Mouse (Mus musculus) layer of hippocampus, postnatal 36 days (tissue): Measurements from ENCODE around the gene Pgls. TPM values are rescaled to one million over a fixed set of nuclear protein-coding genes. Genes with fewer than 3 reads are reported as not detected.
A peak's percentile ranks its signal among the peaks of the same experiment; 100 is the strongest.

Source experiments
- DNase-seq, 2 experiments: peaks; one replicate each; pipeline ENCODE4 v3.0.0; 2022
- total RNA-seq, 2 experiments: library from RNA; stranded (reverse); gene quantifications; 2 replicates each; pipeline ENCODE4 v1.2.3; 2021

Pgls gene
- total RNA-seq, 2 experiments from 2014 or later, result 31.0 to 35.8 TPM

DNA sequence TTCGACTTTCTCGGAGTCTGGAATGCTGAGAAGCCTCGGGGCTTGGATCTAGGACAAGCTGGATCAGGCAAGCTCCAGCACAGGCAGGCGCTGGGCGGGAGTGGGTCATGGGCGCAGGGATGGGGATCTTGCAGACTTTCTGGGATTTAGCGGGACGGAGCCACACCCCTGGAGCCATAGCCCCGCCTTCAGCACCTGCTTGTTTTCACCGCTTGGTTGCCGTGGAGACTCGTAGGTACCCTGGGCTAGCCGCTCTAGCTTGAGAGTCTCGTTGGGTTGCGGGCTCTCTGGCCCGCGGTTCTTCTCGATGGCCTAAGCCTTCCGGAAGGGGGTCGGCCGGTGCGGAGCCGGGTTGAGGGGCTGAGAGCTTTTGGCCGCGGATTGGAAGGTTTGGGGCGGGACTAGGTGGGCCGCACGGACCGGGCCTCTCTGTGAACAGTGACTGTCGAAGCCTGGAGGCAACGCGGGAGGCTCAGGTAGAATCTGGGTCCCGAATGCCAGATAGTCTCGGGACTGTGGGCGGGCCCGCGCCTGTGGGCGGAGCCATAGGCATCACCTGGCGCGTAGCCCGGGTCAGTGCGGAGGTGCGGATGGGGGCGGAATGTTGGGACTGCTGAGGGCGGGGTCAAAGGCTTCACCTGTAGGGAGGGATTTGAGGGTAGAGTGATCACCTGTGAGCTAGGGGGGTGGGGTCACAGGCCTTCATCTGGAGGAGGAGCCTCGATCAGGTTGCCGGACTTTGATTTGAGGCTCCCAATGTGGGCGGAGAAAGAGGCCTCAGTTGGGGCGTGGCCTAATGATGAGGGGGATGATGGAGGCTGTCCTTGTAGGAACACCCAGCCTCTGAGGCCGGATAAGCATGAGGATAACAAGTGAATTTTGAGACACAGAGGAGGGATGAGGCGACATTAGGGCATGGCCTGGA lies 22.3 kb upstream of the Pgls start:
- DNase-seq, result peak; percentile 76 to 81

DNA sequence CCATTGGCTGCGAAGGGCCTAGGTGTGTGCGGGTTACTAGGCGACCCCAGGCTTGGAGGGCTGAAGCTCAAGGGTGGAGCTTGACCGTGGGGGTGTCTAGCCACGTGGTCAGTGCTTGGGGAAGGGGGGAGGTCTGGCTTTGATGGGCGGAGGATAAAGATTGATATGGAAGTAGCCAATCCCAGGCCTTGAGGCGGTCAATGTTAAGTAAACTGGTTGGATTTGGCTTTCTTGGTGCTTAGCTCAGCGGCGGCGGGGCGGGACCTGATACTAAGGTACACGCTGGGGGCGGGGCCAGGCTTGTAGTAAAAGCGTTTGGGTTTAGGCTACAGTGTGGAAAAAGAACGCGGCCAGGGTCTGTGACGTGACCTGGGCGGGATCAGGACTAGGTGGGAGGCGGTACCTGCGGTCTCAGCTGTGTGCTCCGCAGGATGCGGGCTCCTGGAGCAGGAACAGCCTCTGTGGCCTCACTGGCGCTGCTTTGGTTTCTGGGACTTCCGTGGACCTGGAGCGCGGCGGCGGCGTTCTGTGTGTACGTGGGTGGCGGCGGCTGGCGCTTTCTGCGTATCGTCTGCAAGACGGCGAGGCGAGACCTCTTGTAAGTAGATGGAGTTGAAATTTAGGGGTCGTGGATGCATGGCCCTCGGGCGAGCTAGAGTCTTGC lies 21.6 kb upstream of the Pgls start:
- peak; percentile 94 to 95 for DNase-seq

DNA sequence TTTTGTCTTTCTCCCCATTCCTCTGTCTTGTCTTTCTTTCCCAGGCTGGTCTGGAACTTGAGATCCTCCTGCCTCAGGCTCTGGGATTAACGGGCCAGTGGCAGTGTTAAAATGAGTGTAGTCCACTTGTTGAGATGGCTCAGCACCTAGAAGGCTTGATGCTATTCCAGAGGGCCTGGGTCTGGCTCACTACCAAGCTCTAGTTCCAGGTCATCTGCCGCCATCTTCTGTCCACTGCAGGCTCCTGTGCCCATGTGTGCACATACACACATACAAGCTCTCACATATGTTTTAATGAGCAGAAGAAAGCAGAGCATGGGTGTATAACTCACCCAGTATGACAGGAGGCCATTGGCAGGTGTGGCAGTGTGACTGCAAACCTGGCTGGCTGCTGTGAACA lies 19.9 kb upstream of the Pgls start:
- DNase-seq, result no peak

DNA sequence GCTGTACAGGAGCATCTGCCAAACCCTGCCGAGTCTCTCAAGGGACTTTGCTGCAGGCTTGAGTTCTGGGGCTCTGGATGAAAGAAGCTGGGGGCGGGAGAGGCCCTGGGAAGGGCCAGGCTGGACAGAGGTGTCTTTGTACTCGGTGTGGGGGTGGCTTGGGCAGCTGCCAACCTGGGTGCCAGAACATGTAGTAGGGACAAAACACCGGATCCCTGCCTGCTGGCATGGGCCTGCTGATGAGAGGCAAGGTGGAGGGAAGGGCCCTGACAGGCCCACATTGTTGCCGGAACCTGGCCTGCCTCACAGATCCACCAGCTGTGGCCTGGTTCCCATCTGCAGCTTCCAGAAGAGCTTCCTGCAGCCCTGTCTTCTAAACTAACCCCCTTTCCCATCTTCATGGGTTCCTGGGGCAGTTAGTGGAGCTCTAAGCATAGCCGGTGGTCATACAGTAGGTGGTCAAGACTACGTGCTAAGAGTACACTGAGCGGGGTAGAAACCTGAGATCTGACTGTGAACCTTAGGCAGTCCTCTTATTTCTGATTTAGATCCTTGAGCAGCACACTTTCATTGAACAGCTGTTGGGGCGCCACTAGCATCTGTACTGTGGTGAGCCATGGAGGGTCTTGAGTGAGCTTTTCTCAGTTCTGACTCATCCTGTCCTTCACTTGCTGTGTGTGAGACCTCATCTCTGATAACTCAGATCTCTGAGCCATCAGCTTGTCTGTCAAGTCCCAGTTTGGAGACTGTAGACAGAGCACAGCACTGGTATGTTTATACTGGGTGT lies 18.9 kb upstream of the Pgls start:
- DNase-seq, result peak; percentile 80 to 89

DNA sequence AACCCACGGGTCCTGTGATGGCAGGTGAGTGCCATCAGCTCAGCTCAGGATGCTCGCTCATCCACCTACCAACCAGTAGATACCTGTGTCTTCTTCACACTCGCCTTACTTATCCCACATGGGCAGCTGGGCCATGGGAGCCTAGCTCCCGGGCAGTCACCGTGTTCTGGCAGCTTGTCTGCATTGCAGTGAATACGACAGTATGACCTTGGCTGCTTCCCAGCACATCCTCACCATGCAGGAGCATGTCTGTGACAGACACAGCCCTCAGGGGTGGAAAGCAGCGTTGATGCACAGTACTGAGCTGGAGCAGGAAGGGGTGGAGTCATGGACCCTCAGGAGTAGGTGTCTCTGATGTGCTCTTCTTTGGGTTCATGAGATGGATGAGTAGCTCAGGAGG lies 17.6 kb upstream of the Pgls start:
- DNase-seq, result no peak

DNA sequence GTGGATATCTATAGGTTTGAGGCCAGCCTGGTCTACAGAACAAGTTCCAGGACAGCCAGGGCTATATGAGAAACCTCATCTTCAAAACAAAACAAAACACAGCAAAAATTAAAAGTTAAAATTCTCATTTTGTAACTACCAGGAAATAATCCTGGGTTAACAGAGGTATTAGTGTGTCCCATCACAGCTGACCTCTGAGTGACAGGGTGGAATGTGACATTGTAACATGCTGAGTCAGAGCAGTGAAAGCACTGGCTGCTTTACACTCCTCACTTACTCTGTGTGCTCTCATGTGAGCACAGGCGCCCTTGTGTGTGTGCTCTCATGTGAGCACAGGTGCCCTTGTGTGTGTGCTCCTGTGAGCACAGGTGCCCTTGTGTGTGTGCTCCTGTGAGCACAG lies 17.0 kb upstream of the Pgls start:
- no peak for DNase-seq

DNA sequence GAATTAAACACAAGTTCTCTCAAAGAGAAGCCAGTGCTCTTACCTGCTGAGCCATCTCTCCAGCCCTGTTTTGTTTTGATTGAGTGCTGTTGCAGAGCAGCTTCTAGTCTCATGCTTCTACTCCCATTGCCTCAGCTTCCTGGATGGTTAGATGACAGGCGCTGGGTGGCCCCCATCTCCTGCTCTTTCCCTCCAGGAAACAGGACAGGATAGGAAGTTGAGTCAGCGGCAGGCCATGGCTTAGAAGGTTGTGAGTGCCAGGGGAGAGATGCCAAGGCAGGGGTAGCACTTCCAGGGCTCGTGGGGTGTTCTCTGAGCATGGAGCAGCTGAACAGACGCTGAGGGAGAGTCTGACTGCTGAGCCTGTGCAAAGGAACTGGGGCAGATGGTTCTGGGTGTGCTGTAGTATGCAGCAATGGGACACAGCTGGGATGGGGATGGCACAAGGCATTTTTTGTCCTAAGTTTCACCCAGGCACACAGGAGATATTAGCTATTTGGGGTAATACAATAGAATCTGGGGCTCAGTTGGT lies 14.1 kb upstream of the Pgls start:
- DNase-seq, result peak in 1 of 2 experiments; percentile 56

GRCm38 (mm10) chr8:71579009-71579408 lies 13.0 kb upstream of the Pgls start:
- no peak for DNase-seq

DNA sequence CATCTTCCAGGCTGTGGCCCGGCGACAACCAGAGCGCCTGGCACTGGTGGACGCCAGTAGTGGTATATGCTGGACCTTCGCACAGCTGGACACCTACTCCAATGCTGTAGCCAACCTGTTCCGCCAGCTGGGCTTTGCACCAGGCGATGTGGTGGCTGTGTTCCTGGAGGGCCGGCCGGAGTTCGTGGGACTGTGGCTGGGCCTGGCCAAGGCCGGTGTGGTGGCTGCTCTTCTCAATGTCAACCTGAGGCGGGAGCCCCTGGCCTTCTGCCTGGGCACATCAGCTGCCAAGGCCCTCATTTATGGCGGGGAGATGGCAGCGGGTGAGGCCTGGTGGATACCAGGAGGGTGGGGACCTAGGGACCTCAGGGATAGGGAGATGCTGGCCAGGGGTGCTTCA lies 12.5 kb upstream of the Pgls start:
- no peak for DNase-seq

GRCm38 (mm10) chr8:71580201-71580600 lies 11.8 kb upstream of the Pgls start:
- no peak for DNase-seq

GRCm38 (mm10) chr8:71586891-71587290 lies 5.1 kb upstream of the Pgls start:
- DNase-seq, result no peak

- DNase-seq, result no peak
These were observed 3.2 kb upstream of the Pgls start for GRCm38 (mm10) chr8:71588762-71589161.

- DNase-seq, result no peak
These were observed 959 bp upstream of the Pgls start for GRCm38 (mm10) chr8:71591017-71591416.

DNA sequence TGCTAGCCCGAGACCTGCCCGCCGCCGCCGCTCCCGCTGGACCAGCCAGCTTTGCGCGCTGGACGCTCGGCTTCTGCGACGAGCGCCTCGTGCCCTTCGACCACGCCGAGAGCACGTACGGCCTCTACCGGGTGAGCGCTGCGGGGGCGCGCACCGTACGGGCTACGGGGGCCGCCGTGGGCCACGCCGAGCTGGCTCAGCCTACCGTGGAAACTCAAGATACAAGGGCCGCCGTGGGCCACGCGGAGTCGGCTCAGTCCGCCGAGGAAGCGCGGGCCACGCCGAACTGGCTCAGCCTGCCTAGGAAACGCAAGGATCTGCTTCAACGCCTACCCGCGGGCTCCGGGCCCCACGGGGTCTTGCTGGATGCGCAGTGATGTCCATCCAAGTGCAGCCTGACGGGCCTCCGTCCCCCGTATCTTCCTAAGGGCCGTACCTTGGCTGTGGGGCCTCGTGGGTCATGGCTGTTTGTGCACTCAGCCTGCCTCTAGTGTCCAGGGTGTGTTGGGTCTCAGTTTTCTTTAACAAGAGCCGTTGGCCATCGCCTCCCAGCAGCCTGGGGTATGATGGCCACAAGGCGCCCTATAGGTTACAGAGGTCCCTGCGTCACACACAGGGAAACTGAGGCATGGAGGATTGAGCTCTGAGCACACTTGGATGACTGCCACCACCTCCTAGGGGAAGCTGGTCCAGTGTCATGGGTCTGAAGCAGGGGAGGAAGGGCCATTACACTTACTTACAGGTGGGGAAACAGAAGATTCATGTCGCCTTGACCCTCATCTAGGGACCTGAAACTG lies 596 bp downstream of the Pgls start:
- peak; percentile 87 to 90 for DNase-seq

DNA sequence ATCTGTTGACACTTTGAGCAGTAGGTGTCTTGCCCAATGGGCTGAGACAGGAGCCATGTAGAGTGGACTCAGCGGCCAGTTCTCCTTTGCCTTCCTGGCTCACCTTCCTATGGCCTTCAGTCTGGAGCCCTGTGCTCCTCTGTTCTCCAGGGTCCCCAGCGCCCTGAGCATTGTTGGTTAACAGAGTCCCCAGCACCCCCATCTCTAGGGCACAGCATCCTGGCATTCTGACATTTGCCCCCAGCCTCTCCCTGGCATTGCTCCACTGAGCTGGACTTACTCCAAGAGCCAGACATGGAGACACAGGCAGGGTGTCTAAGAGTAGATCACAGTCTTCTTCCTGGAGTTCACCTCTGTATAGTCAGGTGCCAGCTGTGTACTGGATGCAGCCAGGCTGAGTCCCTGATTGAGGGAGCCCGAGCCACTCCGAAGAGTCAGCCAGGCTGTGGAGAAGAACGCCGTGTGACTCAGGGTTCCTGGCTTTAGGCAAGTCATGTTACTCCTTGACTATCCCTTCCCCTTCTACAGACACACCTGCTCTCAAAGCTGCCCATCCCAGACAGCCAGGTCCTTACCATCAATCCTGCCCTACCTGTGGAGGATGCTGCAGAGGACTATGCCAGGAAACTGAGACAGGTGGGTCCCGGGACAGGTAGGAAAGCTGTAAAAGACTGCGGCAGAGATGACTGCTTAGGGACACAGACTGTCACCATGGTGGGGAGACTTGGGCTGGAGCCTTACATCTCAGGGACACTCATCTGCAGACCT lies 1.8 kb downstream of the Pgls start:
- DNase-seq, result no peak

DNA sequence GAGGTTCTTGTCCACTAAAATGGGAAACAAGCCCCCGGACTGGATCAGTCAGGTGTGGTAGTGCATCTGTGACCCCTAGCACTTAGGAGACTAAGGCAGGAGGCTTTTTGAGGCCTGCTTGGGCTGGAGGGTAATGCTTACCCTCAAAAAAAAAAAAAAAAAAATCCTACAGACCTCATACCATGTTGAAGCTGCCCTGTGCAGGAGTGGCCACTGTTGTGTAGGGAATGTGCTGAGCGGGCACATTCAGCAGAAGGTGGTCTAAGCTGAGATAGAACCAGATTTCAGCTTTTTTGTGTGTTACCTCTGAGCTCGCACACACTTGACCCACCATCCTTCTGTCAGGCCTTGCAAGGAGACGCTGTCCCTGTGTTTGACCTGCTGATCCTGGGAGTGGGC lies 2.3 kb downstream of the Pgls start:
- DNase-seq, result no peak

GRCm38 (mm10) chr8:71595862-71596261 lies 3.9 kb downstream of the Pgls start:
- DNase-seq, result peak; percentile 86 to 88

- DNase-seq, result no peak
These were observed 4.4 kb downstream of the Pgls start for GRCm38 (mm10) chr8:71596384-71596783.

DNA sequence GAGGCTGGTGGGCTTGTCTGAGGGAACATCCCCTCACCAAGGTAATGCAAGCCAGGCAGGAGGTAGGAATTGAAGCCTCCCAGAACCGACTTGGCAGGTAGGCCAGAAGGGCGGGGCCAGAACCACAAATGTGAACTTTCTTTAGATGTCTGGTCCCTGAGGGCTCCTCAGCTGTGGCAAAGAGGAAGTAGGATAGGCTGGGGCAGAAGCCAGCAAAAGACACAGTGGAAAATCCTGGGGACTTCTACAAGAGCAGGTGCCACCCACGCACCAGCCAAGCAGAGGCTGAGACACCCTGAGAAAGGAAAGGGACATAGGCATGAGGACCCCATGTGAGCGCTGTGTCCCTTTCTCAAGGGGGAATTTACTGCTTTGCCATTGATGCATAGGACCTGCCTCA lies 4.8 kb downstream of the Pgls start:
- DNase-seq, result no peak

DNA sequence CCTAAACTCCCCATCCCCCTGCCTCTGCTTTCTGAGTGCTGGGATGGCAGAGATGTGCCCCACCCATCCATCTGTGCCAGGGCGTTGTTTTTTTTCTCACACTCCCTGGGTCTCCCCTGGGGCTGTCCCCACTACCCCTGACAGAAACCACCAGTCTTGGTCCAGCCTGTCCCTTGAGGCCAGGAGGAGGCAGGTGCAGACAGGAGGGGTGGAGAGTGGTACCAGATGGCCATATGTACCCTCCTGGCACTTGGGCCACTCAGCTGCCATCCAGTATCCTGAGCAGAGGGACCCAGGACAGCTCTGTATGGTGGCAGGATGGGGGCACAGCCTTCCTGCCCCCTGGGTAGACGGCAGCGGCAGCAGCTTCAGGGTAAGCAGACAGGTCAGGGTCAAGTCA lies 5.5 kb downstream of the Pgls start, which contains the start of gene Fam129c:
Gene Fam129c (plus strand): TSS at position 198 of the 400 bp plus-strand sequence.
- no peak for DNase-seq

- no peak for DNase-seq
These were observed 6.4 kb downstream of the Pgls start for GRCm38 (mm10) chr8:71598375-71598774.
